Mouse (Mus musculus) G1E (cell line): ENCODE data around the gene Nsd2. TPM values are rescaled to one million over a fixed set of nuclear protein-coding genes. Genes with fewer than 3 reads are reported as not detected.

ENCODE experiments used
- polyA plus RNA-seq: library from polyadenylated mRNA; stranded (reverse); fragments of >175 nt; gene quantifications from 2 replicates; pipeline ENCODE4 v1.2.3, GENCODE M21; 2012
- total RNA-seq, 2 experiments: library from RNA; stranded (forward) in 1 of 2; stranded (reverse) in 1 of 2; fragments of 200-1000 nt in 1 of 2; fragments of >200 nt in 1 of 2; fragmentation: Nextera tagmentation in 1 of 2; gene quantifications; 2 replicates each; pipeline ENCODE4 v1.2.3; 2014 to 2017

Gene Nsd2
- total and polyA plus RNA-seq, 3 experiments, result 15.5 to 129 (median 99.6) TPM

Other genes starting within 250 kb of the Nsd2 start
- gene Fam53a, start 191.1 kb upstream of the Nsd2 start, total RNA-seq (2014; fragmentation: Nextera tagmentation), result 25.4 and 30.8 TPM in 2 replicates
- 30.4 and 30.6 TPM in 2 replicates for gene Fam53a, start 191.1 kb upstream of the Nsd2 start, total RNA-seq (2017)
- gene Fam53a, start 191.1 kb upstream of the Nsd2 start, polyA plus RNA-seq, result 84.5 and 102 TPM in 2 replicates
- gene Gm9903, start 190.8 kb upstream of the Nsd2 start, total RNA-seq (2014; fragmentation: Nextera tagmentation), result 2.8 and 2.9 TPM in 2 replicates
- gene Gm9903, start 190.8 kb upstream of the Nsd2 start, total RNA-seq (2017), result 0.66 and 0.70 TPM in 2 replicates
- gene Gm9903, start 190.8 kb upstream of the Nsd2 start, polyA plus RNA-seq, result 0.06 TPM in 1 of 2 replicates, not detected in the other
- gene Slbp, start 168.2 kb upstream of the Nsd2 start, total RNA-seq (2014; fragmentation: Nextera tagmentation), result 168 and 174 TPM in 2 replicates
- gene Slbp, start 168.2 kb upstream of the Nsd2 start, total RNA-seq (2017), result 373 and 386 TPM in 2 replicates
- 174 and 196 TPM in 2 replicates for gene Slbp, start 168.2 kb upstream of the Nsd2 start, polyA plus RNA-seq
- gene Tacc3, start 162.6 kb upstream of the Nsd2 start, total RNA-seq (2014; fragmentation: Nextera tagmentation), result 112 and 119 TPM in 2 replicates
- gene Tacc3, start 162.6 kb upstream of the Nsd2 start, total RNA-seq (2017), result 150 and 155 TPM in 2 replicates
- 81.8 and 94.2 TPM in 2 replicates for gene Tacc3, start 162.6 kb upstream of the Nsd2 start, polyA plus RNA-seq
- gene Tmem129, start 162.3 kb upstream of the Nsd2 start, total RNA-seq (2014; fragmentation: Nextera tagmentation), result 20.7 and 22.3 TPM in 2 replicates
- gene Tmem129, start 162.3 kb upstream of the Nsd2 start, total RNA-seq (2017), result 29.2 and 30.0 TPM in 2 replicates
- gene Tmem129, start 162.3 kb upstream of the Nsd2 start, polyA plus RNA-seq, result 12.9 and 13.7 TPM in 2 replicates
- not detected in 2 replicates for gene Fgfr3, start 99.1 kb upstream of the Nsd2 start, total RNA-seq (2014; fragmentation: Nextera tagmentation)
- 0.12 and 0.22 TPM in 2 replicates for gene Fgfr3, start 99.1 kb upstream of the Nsd2 start, total RNA-seq (2017)
- 0.03 TPM in 1 of 2 replicates, not detected in the other for gene Fgfr3, start 99.1 kb upstream of the Nsd2 start, polyA plus RNA-seq
- gene Letm1, start 37.9 kb upstream of the Nsd2 start, total RNA-seq (2014; fragmentation: Nextera tagmentation), result 20.8 and 21.6 TPM in 2 replicates
- gene Letm1, start 37.9 kb upstream of the Nsd2 start, total RNA-seq (2017), result 11.8 and 14.6 TPM in 2 replicates
- 25.4 and 28.6 TPM in 2 replicates for gene Letm1, start 37.9 kb upstream of the Nsd2 start, polyA plus RNA-seq
- 41.2 and 46.7 TPM in 2 replicates for gene Nelfa, start 115.7 kb downstream of the Nsd2 start, total RNA-seq (2014; fragmentation: Nextera tagmentation)
- gene Nelfa, start 115.7 kb downstream of the Nsd2 start, total RNA-seq (2017), result 26.9 and 28.7 TPM in 2 replicates
- 62.5 and 81.6 TPM in 2 replicates for gene Nelfa, start 115.7 kb downstream of the Nsd2 start, polyA plus RNA-seq
- gene Gm1673, start 162.7 kb downstream of the Nsd2 start, total RNA-seq (2014; fragmentation: Nextera tagmentation), result not detected in 2 replicates
- not detected in 2 replicates for gene Gm1673, start 162.7 kb downstream of the Nsd2 start, total RNA-seq (2017)
- gene Gm1673, start 162.7 kb downstream of the Nsd2 start, polyA plus RNA-seq, result not detected in 2 replicates
- gene Nat8l, start 175.3 kb downstream of the Nsd2 start, total RNA-seq (2014; fragmentation: Nextera tagmentation), result not detected in 2 replicates
- gene Nat8l, start 175.3 kb downstream of the Nsd2 start, total RNA-seq (2017), result not detected in 2 replicates
- gene Nat8l, start 175.3 kb downstream of the Nsd2 start, polyA plus RNA-seq, result 0.01 TPM in 1 of 2 replicates, not detected in the other